Mouse (Mus musculus) ZHBTc4 (cell line): Measurements from ENCODE around the gene Coro1b.

Experiments
- DNase-seq: peaks from one replicate; pipeline ENCODE4 v3.0.0-alpha.2; 2011; ENCODE audit warnings: low read depth, low spot score

Coro1b gene

GRCm38 (mm10) chr19:4148491-4148806 lies at the start of gene Coro1b:
Gene Coro1b, plus strand, starts transcription at chr19:4148619.
- peak; percentile 97 for DNase-seq

DNA sequence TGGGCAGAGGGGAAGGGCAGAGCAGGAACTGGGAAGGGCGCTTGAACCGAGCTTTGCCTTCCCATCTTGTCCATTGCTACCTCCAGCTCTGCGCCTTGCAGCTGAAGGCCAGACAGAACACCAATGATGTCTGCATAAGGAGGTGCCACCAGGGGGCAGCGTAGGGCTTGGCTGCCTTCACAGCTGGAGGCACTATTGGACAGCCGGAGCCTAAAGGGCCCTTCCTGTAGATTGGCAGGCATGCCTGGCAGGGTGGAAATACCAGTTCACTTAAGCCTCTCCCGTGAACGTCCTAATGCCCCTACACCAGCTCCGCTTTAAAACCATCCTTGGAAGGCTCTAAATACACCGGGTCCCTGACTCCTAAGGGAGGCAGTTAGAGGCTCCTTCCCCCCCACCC lies 49.4 kb upstream of the Coro1b start:
- DNase-seq, result peak; percentile 92

GRCm38 (mm10) chr19:4099837-4100717 lies 48.3 kb upstream of the Coro1b start, which contains the start of gene Pitpnm1:
Gene Pitpnm1, plus strand, starts transcription at chr19:4099998.
- DNase-seq, result no peak

DNA sequence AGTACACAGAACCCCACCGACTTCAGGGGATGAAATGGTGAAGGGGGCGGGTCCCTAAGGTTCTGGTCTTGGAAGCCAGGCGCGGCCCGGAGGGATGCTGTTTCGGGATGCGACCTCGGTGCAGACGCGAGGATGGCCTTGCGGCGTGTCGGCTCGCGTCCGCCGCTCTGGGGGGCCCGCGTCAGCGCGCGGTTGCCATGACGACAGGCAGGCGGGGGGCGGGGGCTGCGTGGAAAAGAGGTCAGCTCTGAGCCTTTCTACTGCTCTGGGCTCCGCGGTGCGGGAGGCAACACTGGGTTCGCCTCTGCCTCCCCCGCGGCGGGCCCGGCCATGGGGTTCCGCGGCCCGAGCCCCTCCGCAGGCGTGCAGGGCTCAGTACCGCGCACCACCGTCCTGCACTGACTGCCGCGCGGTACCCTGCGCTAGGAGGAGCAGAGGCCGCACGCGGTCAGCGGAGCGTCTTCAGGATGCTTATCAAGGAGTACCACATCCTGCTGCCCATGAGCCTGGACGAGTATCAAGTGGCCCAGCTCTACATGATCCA lies 47.6 kb upstream of the Coro1b start:
- DNase-seq, result peak; percentile 63

DNA sequence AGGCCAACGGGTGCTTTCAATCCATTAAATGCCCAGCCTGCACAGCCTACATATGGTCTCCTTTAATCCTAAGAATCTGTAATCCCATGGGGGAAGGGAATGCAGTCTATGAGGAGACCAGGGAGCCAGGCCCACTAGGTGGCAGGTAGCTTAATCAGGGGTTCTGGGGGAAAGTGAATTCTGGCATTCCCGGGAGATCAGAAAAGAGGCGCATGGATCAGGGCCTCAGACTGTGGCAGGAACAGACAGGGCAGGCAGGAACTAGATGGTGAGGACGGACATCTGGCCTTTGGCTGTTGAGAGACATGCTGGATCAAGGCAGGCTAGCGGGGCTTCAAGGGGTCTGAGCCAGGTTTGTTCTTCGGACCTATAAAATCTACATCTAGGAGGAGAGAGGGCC lies 47.0 kb upstream of the Coro1b start:
- DNase-seq, result no peak

GRCm38 (mm10) chr19:4102049-4102448 lies 46.4 kb upstream of the Coro1b start:
- no peak for DNase-seq

- no peak for DNase-seq
Observed at GRCm38 (mm10) chr19:4102626-4103025, 45.8 kb upstream of the Coro1b start.

GRCm38 (mm10) chr19:4103294-4103693 lies 45.1 kb upstream of the Coro1b start:
- DNase-seq, result no peak

- DNase-seq, result no peak
Observed at GRCm38 (mm10) chr19:4103792-4104191, 44.6 kb upstream of the Coro1b start.

DNA sequence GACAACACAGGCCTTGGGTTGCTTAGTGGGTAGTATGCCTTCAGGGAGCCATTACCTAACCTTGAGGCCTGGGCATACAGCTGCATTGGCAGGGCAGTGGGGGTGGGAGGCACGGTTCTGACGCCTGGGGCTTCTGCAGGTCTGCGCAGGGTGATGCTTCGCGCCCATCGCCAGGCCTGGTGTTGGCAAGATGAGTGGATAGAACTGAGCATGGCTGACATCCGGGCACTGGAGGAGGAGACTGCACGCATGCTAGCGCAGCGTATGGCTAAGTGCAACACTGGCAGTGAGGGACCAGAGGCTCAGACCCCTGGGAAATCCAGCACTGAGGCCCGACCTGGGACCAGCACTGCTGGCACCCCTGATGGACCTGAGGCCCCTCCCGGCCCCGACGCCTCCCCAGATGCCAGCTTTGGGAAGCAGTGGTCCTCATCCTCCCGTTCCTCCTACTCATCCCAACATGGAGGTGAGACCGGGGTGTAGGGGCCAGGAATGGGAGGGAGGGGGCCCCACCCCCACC lies 43.7 kb upstream of the Coro1b start:
- DNase-seq, result no peak

GRCm38 (mm10) chr19:4106654-4107053 lies 41.8 kb upstream of the Coro1b start:
- no peak for DNase-seq

DNA sequence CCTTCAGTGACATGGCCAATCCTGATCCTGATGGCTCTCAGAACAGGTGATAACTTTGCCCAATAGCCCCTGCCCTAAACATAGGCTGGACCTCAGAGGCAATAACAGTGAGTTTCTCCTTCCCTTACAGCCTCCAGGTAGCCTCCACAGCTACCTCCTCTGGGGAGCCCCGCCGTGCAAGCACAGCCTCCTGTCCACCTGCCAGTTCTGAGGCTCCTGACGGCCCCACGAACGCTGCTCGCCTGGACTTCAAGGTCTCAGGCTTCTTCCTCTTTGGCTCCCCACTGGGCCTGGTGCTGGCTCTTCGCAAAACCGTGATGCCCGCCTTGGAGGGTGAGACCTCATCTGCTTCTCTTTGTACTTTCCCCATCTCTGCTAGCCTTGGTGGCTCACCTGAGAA lies 39.9 kb upstream of the Coro1b start:
- no peak for DNase-seq

DNA sequence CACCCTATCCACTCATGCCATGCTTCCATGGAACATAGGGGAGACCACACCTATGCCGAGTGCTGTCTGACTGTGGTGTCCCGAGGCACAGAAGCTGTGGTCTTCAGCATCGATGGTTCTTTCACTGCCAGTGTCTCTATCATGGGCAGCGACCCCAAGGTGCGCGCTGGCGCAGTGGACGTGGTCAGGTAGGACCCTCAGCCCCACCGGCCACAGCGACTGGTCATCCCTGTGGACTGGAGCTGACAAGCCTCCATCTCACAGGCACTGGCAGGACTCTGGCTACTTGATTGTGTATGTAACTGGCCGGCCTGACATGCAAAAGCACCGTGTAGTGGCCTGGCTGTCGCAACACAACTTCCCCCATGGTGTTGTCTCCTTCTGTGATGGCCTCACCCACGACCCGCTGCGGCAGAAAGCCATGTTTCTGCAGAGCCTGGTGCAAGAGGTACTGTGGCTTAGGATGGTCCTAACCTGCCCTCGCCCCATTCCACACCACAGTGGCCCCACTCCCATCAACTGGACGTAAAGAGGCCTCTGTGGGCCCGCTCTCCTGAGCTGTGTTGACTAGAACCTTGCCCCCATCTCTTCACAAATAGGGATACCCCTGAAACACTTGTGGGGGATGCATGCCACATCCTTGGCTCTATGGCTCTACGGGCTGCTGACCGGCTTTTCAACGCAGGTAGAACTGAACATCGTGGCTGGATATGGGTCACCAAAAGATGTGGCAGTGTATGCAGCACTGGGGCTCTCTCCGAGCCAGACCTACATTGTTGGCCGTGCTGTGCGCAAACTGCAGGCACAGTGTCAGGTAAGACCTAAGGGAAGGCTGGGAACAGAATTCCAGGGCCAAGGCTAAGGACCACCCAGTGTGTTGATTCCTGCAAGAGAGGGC lies 36.1 kb upstream of the Coro1b start:
- no peak for DNase-seq

- no peak for DNase-seq
Observed at GRCm38 (mm10) chr19:4113186-4113805, 35.1 kb upstream of the Coro1b start.

GRCm38 (mm10) chr19:4113806-4114230 lies 34.6 kb upstream of the Coro1b start:
- DNase-seq, result no peak

GRCm38 (mm10) chr19:4114551-4114950 lies 33.9 kb upstream of the Coro1b start:
- DNase-seq, result no peak

DNA sequence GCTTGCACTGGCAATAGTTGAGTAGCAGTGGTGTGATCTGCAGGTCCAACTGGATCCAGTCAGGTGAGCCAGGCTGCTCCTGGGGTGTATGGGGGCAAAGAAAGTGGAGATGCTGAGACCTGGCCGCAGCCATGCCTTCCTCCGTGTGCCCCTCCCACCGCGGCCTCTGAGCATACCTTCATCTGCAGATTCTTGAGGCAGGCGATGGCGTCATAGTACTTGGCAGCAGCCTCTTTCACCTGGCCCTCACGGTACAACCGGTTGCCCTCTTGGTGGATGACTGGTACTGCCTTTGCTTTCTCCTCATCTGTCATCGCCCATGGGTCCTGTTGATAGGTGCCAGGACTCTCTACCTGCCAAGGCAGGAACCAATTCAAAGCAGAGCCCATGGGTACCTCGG lies 33.3 kb upstream of the Coro1b start:
- DNase-seq, result no peak

- DNase-seq, result no peak
Observed at GRCm38 (mm10) chr19:4115816-4116215, 32.6 kb upstream of the Coro1b start.

DNA sequence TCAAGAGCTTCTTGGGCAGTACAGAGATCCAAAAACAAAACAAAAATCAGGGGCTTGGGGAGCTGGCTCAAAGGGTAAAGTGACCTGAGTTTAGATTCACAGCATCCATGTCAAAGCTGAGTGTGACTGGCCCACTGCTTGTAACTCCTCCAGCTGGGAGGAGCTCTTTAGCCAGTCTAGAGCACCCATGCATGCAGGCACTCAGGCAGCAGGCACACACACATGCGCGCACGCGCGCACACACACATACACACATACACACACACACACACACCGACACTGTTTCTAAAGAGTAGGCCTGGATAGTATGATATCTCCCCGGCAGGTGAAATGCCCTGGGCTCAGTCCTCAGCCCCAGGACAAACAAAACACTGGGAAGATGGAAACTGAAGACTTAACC lies 31.4 kb upstream of the Coro1b start:
- no peak for DNase-seq

DNA sequence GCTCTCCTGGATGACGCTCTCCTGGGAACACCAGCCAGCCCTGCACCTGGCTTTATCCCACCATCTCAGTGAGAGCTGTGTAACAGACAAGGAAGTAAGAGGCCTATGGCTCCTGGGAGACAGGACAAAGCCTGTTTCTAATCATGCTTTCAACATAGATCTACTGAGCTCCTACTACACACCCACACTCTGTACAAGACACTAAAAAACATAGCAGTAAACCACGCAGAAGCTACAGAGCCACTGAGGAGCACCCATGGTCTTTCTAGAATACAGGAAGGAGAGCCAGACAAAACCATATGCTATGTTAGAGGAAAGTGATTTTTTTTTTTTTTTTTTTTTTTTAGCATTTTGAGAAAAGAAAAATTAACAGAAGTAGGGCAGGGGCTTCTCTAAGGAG lies 30.1 kb upstream of the Coro1b start:
- DNase-seq, result no peak

GRCm38 (mm10) chr19:4119716-4120487 lies 28.5 kb upstream of the Coro1b start:
- DNase-seq, result no peak
